Mouse (Mus musculus) liver, postnatal 0 days (tissue): Measurements from ENCODE around the gene Lrrc72. TPM values are rescaled to one million over a fixed set of nuclear protein-coding genes. Genes with fewer than 3 reads are reported as not detected.
A peak's percentile ranks its signal among the peaks of the same experiment; 100 is the strongest.

Experiments used
- ATAC-seq: fragments of 200-750 bp; cut with Nextera tagmentation; 2 replicates; pipeline ENCODE4 v1.8.0; 2017; ENCODE audit warnings: mild to moderate bottlenecking, moderate library complexity
- DNase-seq: peaks from one replicate; pipeline ENCODE4 v3.0.0-alpha.2; 2016
- H3K27ac ChIP-seq: fragments of 300-500 bp; sonication (generic); 2 replicates; pipeline ENCODE4 v1.5.1; 2014; ENCODE audit warnings: antibody characterized with exemption, moderate library complexity, mild to moderate bottlenecking, low read depth
- H3K27me3 ChIP-seq: fragments of 300-500 bp; sonication (generic); 2 replicates; pipeline ENCODE4 v1.6.1; 2014; ENCODE audit warnings: low read length, control low read depth, mixed read lengths; ENCODE audit not compliant: insufficient read depth
- H3K36me3 ChIP-seq: fragments of 300-500 bp; sonication (generic); replicated peaks from 2 replicates; pipeline ENCODE4 v1.6.1; 2014; ENCODE audit warnings: mild to moderate bottlenecking, control low read depth, low read length, moderate library complexity, mixed read lengths; ENCODE audit not compliant: insufficient read depth
- H3K4me1 ChIP-seq: fragments of 300-500 bp; sonication (generic); 2 replicates; pipeline ENCODE4 v1.6.1; 2014; ENCODE audit warnings: antibody characterized with exemption, mild to moderate bottlenecking, control low read depth; ENCODE audit not compliant: insufficient read depth
- H3K4me2 ChIP-seq: fragments of 300-500 bp; sonication (generic); 2 replicates; pipeline ENCODE4 v1.6.1; 2014; ENCODE audit warnings: low read depth, mild to moderate bottlenecking, low read length, moderate library complexity, mixed read lengths
- H3K4me3 ChIP-seq: fragments of 300-500 bp; sonication (generic); 2 replicates; pipeline ENCODE4 v1.5.1; 2014; ENCODE audit warnings: low read depth, low read length
- H3K9ac ChIP-seq: fragments of 300-500 bp; sonication (generic); replicated peaks from 2 replicates; pipeline ENCODE4 v1.6.1; 2014; ENCODE audit warnings: mild to moderate bottlenecking, moderate library complexity
- H3K9me3 ChIP-seq: fragments of 300-500 bp; sonication (generic); 2 replicates; pipeline ENCODE4 v1.6.1; 2016; ENCODE audit warnings: mild to moderate bottlenecking, control low read depth, low read length, mixed read lengths
- CTCF ChIP-seq: sonication (generic); IDR thresholded peaks from 2 replicates; pipeline ENCODE4 v1.5.1; 2016; ENCODE audit warnings: antibody characterized with exemption, low read depth
- EP300 ChIP-seq: IDR thresholded peaks from 2 replicates; pipeline ENCODE4 v1.6.1; 2016; ENCODE audit warnings: antibody characterized with exemption, low read depth, mild to moderate bottlenecking
- WGBS: fragments of 180-500 bp; shearing (Covaris S2); extraction: QIAGEN DNeasy Blood & Tissue Kit; methylation state at CpG from one replicate; pipeline ENCODE4 v1.1.7; 2014; ENCODE audit not compliant: insufficient replicate concordance; 5-methylcytosine and 5-hydroxymethylcytosine counted together
- polyA plus RNA-seq: library from polyadenylated mRNA; unstranded; fragments of >200 nt; fragmentation: Nextera tagmentation; extraction: Ambion mirVana; gene quantifications from 2 replicates; pipeline ENCODE4 v1.2.1, GENCODE M21; 2015

Lrrc72 gene
- polyA plus RNA-seq, 1 experiment from 2014 or later = not detected

DNA sequence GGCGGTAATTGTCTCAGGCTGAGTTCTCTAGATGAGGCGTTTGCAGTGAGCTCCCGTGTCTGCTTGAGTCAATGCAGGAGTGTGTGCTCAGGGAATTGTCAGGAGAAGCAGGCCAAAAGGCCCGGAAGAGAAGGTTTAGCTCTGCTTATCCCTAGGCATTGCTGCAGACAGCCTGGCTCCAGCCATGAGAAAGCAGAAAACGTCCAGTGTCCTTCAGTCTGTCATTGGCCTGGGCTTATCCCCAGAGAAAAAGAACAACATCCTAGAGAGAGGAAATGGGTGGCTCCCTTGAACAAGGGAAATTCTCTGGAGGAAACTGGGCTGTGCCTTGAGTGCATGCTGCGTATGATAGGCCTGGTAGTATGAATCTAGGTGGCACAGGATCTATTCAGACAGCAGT is 70.6 kb downstream of the Lrrc72 start:
- ATAC-seq = peak; percentile 27
- no peak for TF ChIP-seq EP300
- no peak for TF ChIP-seq CTCF

DNA sequence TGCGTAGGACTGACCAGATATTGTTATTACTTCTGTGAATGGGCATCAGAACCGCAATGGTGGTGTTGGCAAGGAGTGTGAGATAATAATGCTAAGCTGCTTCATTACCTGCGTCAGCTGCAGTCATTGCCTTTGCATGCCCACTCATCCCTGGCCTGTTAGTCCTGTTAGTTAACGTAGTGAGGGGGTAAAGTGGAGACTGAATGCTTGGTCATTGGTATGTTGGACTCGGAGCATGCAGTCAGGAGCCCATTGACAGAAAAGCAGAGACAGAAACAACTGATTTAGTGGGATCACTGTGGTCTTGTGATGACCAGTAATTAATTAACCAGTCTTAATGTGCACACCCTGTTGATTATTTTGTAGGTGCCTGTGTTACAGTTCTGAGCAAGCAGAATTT is 76.0 kb downstream of the Lrrc72 start:
- Histone ChIP-seq H3K27me3 (no peaks in the 10 kb centered on the region), H3K27ac (no peak overlapping the region), H3K4me2 (no peak overlapping the region), H3K4me1 (no peaks in the 10 kb centered on the region), H3K9ac (no peak overlapping the region), H3K9me3 (no peaks in the 10 kb centered on the region), H3K4me3 (no peak overlapping the region), H3K36me3 (peaks cover 9% of the 10 kb centered on the region; the same call in 1 of the 2 replicates)
- ATAC-seq (no peak), DNase-seq (no peak)
- 86% methylated on average over 5 of the region's 5 CpGs for WGBS
- no peak for TF ChIP-seq CTCF
- TF ChIP-seq EP300 = no peak

More for the DNA sequence above, 70.6 kb downstream of the Lrrc72 start:
- Histone ChIP-seq H3K9me3 (no peaks in the 10 kb centered on the region), H3K4me2 (no peak overlapping the region), H3K9ac (no peak overlapping the region), H3K4me1 (no peaks in the 10 kb centered on the region), H3K27me3 (no peaks in the 10 kb centered on the region), H3K27ac (no peak overlapping the region), H3K36me3 (peaks cover 19% of the 10 kb centered on the region; the same call in 1 of the 2 replicates), H3K4me3 (no peak overlapping the region)
- no peak for DNase-seq
- 78% methylated on average over 6 of the region's 6 CpGs for WGBS

DNA sequence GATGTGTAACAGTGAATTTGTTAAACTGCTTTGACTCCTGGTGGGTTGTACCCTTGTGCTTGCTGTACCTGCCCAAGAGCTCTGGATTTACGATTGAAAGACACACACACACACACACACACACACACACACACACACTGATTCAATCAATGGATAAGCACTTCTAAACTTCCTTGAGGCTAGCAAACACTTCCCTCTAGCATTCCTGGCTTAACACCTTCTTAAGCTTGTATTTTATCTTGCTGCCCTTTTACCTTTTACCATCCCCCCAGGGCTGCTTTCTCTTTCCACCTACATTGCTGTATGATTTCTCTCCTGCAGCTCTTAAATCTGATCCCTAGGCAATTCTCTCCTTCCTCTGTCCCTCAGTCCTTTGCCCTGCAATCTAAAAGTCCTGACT is 87.9 kb downstream of the Lrrc72 start:
- Histone ChIP-seq H3K27ac (no peak overlapping the region), H3K36me3 (peaks cover 2% of the 10 kb centered on the region; the same call in 1 of the 2 replicates), H3K9ac (no peak overlapping the region), H3K4me3 (no peak overlapping the region), H3K9me3 (no peaks in the 10 kb centered on the region), H3K27me3 (no peaks in the 10 kb centered on the region), H3K4me1 (peaks cover 8% of the 10 kb centered on the region; the same call in 1 of the 2 replicates), H3K4me2 (no peak overlapping the region)
- 71% methylated on average over 1 of the region's 1 CpGs for WGBS
- DNase-seq (no peak), ATAC-seq (no peak)
- TF ChIP-seq CTCF (no peak), EP300 (no peak)

DNA sequence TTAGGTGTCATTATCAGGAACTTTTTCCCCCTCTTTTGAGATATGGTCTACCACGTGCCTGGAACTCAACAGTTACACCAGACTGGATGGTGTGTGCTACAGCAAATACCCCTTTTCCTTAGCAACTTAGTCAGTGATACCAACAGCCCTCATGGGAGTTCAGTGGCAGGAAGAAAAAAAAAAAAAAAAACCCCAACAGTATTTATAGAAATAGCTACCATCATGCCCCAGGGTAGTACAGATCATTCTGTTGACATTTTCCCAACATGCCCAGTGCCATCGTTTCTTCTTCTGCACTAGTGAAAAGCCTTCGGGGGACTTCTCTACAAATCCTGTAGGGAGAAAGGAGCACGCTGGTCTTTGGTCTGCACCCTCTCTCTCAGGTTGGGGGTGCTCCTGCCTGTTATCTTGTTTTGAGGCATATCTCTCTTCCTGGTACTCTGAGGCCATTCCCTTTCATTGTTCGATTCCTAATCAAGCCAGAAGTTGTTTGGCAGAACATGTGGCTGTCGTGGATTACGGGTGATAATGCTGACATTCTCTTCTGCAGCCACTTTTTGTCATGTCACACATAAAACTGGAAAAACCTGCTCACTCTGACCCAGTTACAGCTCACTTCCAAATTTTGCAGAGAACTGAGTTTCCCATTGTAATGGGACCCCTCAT is 88.9 kb downstream of the Lrrc72 start:
- H3K27ac ChIP-seq = no peak overlapping the region
- no peaks in the 10 kb centered on the region for H3K27me3 ChIP-seq
- TF ChIP-seq CTCF = no peak
- TF ChIP-seq EP300 = no peak
- H3K9me3 ChIP-seq = no peaks in the 10 kb centered on the region
- H3K4me1 ChIP-seq = peaks cover 8% of the 10 kb centered on the region; the same call in 1 of the 2 replicates
- 49% methylated on average over 7 of the region's 7 CpGs for WGBS
- H3K9ac ChIP-seq = no peak overlapping the region
- H3K4me3 ChIP-seq = no peak overlapping the region
- peaks cover 2% of the 10 kb centered on the region; the same call in 1 of the 2 replicates for H3K36me3 ChIP-seq
- H3K4me2 ChIP-seq = no peak overlapping the region
- no peak for ATAC-seq
- no peak for DNase-seq

Other genes starting within 250 kb of the Lrrc72 start
- 18.3 and 19.7 TPM in 2 replicates for gene Tspan13, start 210.9 kb downstream of the Lrrc72 start, polyA plus RNA-seq
- 5.9 and 6.4 TPM in 2 replicates for gene Ankmy2, start 96.3 kb downstream of the Lrrc72 start, polyA plus RNA-seq
- 27.9 and 29.6 TPM in 2 replicates for gene Bzw2, start 95.3 kb downstream of the Lrrc72 start, polyA plus RNA-seq
- gene Sostdc1, start 60.7 kb upstream of the Lrrc72 start, polyA plus RNA-seq = 0.06 and 0.15 TPM in 2 replicates
- gene Ispd, start 128.1 kb upstream of the Lrrc72 start, polyA plus RNA-seq = 2.0 and 2.1 TPM in 2 replicates
- 1.5 and 1.6 TPM in 2 replicates for gene D630036H23Rik, start 128.8 kb upstream of the Lrrc72 start, polyA plus RNA-seq